In the genomic region with DNA sequence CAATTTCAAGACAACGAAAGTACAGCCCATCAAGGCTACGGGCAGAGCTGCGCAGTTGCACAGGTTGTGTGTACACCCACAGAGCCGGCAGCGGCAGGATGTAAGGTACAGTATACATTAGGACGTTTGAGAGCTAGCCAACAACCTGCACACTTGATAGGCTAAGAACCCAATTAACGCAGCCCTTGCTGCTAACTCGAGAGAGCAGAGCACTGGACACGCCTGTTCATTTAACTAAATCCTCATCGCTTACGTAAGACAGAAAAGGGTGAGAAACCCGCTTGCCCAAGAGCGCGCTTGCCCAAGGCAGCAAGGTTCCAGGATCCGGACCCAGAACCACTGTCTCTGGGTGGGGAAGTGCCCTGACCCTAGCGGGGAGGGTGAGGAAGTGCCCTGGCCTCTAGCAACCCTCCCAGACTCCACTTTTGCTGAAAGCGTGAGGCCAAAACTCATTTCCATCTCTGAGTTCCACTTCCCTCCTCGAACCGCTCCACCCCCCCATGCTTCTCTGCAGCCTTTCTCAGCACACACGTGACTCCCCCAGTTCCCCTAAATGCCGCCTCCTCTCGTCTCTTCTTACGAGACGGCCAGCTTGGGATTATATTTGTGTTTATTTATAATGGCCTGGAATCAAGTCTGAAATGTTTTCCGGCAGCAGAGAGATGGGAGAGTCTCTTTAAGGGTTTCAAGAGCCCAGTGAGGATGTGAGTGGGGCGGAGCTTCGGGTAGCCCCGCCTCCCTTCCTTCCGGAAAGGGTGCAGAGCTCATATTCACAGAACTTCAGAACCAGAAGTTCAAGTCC, we compare ENCODE assay signal across 8 mouse cellular contexts. TPM values are rescaled to one million over a fixed set of nuclear protein-coding genes. Genes with fewer than 3 reads are reported as not detected.
DNase-seq lines count a peak whose midpoint lies in the region; ATAC-seq and TF ChIP-seq lines count a peak whose summit lies in the region.

No protein-coding gene starts in this region.

- H3K4me2 ChIP-seq in hindbrain, embryonic 11.5 days (replicated peaks; ENCODE audit: low read depth, low read length): peak overlapping the region; percentile 70
- peak overlapping the region; percentile 56 for H3K4me2 ChIP-seq in lung, embryonic 16.5 days (ENCODE audit: low read depth, low read length)

- no peak for TF ChIP-seq POLR2A in thymus, adult 2 months (IDR thresholded peaks at IDR 0.05; ENCODE audit: control insufficient read depth, extremely low read depth, insufficient read depth, low read length, poor library complexity)

- DNase-seq in Muller cell, postnatal 12 days (ENCODE audit: inconsistent ontology term): peak; percentile 85
- DNase-seq in cerebellum, postnatal 10 days: peak; percentile 80 to 85
- peak; percentile 70 to 80 for DNase-seq in frontal cortex, postnatal 10 days (ENCODE audit: low spot score in 2 of 2)
- peak; percentile 83 for DNase-seq in hindbrain, embryonic 11.5 days (ENCODE audit: low spot score)
- DNase-seq in layer of hippocampus, adult 9-11 months: peak; percentile 89
- DNase-seq in ovary, adult 18-20 months (ENCODE audit: low spot score): peak; percentile 64
- DNase-seq in thymus, adult 2 months: peak; percentile 88

- ATAC-seq in hindbrain, embryonic 11.5 days (ENCODE audit: low FRiP score): peak; percentile 51
- peak; percentile 82 for ATAC-seq in lung, embryonic 16.5 days (ENCODE audit: low read depth)

- H3K4me3 ChIP-seq in hindbrain, embryonic 11.5 days (ENCODE audit: low read depth, low read length): peak overlapping the region; percentile 34
- peak overlapping the region; percentile 41 for H3K4me3 ChIP-seq in lung, embryonic 16.5 days (ENCODE audit: low read length)
- peak overlapping the region; percentile 53 for H3K4me3 ChIP-seq in thymus, adult 2 months (ENCODE audit: control insufficient read depth, insufficient read depth, low read length)

- H3K36me3 ChIP-seq in hindbrain, embryonic 11.5 days (ENCODE audit: control insufficient read depth, insufficient read depth, low read length): no peaks in the 10 kb centered on the region
- H3K36me3 ChIP-seq in lung, embryonic 16.5 days (ENCODE audit: control insufficient read depth, insufficient read depth, low read length): no peaks in the 10 kb centered on the region
- H3K36me3 ChIP-seq in thymus, adult 2 months (ENCODE audit: control insufficient read depth, insufficient read depth, low read length): no peaks in the 10 kb centered on the region

- H3K9me3 ChIP-seq in hindbrain, embryonic 11.5 days (ENCODE audit: control insufficient read depth, low read length): no peaks in the 10 kb centered on the region
- H3K9me3 ChIP-seq in lung, embryonic 16.5 days (ENCODE audit: control insufficient read depth, low read length): no peaks in the 10 kb centered on the region

- TF ChIP-seq CTCF in thymus, adult 2 months (IDR thresholded peaks at IDR 0.05; ENCODE audit: borderline replicate concordance, control insufficient read depth, extremely low read depth, insufficient read depth, low read length, poor library complexity): no peak

- no peaks in the 10 kb centered on the region for H3K4me1 ChIP-seq in hindbrain, embryonic 11.5 days (replicated peaks; ENCODE audit: control insufficient read depth, insufficient read depth, low read length)
- H3K4me1 ChIP-seq in lung, embryonic 16.5 days (replicated peaks; ENCODE audit: control insufficient read depth, insufficient read depth, low read length): peaks cover 29% of the 10 kb centered on the region
- 0 out of 2 replicates have a peak, but pooled peaks cover 2% of the 10 kb centered on the region for H3K4me1 ChIP-seq in thymus, adult 2 months (replicated peaks; ENCODE audit: control insufficient read depth, insufficient read depth, low read length)

- no peaks in the 10 kb centered on the region for H3K27me3 ChIP-seq in hindbrain, embryonic 11.5 days (ENCODE audit: control insufficient read depth, insufficient read depth, low read length)
- H3K27me3 ChIP-seq in lung, embryonic 16.5 days (ENCODE audit: control insufficient read depth, insufficient read depth, low read depth, low read length): no peaks in the 10 kb centered on the region
- H3K27me3 ChIP-seq in thymus, adult 2 months (ENCODE audit: control insufficient read depth, insufficient read depth, low read length): no peaks in the 10 kb centered on the region

- 5% methylated on average over 29 of the region's 29 CpGs for WGBS in hindbrain, embryonic 11.5 days
- 1% methylated on average over 29 of the region's 29 CpGs for WGBS in lung, embryonic 16.5 days
- whole genome bisulfite sequencing in thymus, adult 2 months: 2% methylated on average over 29 of the region's 29 CpGs

- no peak overlapping the region for H3K27ac ChIP-seq in hindbrain, embryonic 11.5 days (ENCODE audit: low read depth, low read length)
- peak overlapping the region; percentile 83 for H3K27ac ChIP-seq in lung, embryonic 16.5 days (ENCODE audit: low read length)
- peak overlapping the region; percentile 46 for H3K27ac ChIP-seq in thymus, adult 2 months (ENCODE audit: control insufficient read depth, insufficient read depth, low read length)

- peak overlapping the region; percentile 8; the same call in 1 of the 2 replicates for H3K9ac ChIP-seq in hindbrain, embryonic 11.5 days (ENCODE audit: low read depth, low read length)
- H3K9ac ChIP-seq in lung, embryonic 16.5 days (ENCODE audit: low read length): peak overlapping the region; percentile 46

RNA-seq across cellular contexts. Expression of a gene that starts 6.9 kb away (rescaled TPM):
- 81.9 and 90.3 TPM in 2 replicates for polyA plus RNA-seq in hindbrain, embryonic 11.5 days (2014; fragmentation: Nextera tagmentation; extraction: Ambion mirVana)
- polyA plus RNA-seq in lung, embryonic 16.5 days (2015; fragmentation: Nextera tagmentation; extraction: Ambion mirVana): 56.3 and 73.3 TPM in 2 replicates
- polyA plus RNA-seq in thymus, adult 2 months (2012; rRNA removed): 97.1 and 97.8 TPM in 2 replicates
